Mouse (Mus musculus) liver, adult (tissue): Measurements from ENCODE around the gene Stard3.

ENCODE experiments used
- GATA4 ChIP-seq: IDR thresholded peaks from 2 replicates; pipeline ENCODE4 v1.6.1; 2014; ENCODE audit warnings: mild to moderate bottlenecking, low read length; ENCODE audit not compliant: insufficient replicate concordance

The Stard3 gene

DNA sequence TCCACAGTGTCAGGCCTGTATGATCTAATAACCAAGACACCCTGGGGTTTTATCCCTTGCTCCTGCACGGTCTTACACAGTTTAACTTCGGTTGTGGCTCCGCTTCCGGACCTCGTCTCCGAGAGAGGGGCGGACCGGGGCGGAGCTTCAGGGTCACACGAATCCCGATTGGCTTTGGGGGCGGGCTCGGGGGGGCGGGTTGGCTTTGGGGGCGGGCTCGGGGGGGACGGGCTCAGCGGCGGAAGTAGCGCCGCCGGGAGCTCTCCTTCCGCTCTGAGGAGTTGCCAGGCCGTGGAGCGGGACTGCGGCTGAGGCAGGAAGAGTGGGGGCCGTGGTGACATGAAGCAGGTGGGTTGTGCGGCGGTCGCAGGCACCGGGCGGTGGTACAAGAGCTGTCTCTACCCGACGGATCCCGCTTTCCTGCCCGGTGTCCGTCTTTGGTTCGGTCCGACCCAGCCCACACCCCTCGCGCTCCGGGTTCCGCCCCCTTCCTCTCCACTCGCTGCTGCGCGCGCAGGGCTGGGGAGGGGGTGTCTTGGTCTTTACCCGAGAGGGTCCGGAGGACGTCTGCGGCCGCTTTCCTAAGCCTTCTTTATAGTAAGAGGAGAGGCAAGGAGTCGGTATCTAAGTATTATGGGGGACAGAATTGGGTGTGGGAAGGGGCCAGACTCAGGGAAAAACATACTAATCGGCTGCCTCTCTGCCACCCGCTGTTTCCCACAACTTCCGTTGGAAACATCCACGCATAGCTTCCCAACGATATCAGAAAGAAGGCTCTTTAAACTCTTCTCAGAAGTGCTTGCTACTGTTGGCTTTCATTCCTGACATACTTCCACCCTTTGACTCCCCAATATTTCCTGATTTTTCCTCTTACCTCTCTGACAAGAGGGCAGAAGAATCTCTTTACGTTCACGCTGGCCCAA, at the start of gene Stard3:
TSS of gene Stard3 (plus strand) at position 208 of the 923 bp plus-strand sequence.
- no peak; the same call in 1 of the 2 replicates for TF ChIP-seq GATA4

DNA sequence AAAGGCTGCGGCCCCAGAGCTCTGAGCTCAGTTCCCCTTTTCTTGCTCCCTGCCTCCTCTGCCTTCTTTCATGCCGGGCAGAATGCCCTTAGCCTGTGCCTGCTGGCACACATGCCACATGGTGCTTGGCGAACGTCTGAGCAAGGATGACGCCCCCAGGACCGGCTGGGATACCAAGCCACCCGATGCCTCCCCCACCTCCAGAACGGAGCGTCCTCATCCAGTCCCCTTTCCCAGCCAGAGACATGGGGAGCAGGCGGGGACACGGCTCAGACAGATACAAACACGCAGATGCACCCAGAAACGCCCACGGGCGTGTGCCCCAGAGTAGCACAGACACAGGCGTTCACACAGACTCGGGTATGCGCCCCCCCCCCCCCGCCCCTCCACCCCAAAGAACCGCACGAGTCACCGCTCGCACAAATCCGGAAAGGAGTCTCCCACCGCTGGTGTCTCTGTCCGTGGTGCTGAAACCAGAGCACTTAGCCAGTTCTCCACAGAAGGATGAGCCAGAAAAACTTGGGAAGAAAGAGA, 44.3 kb upstream of the Stard3 start:
- TF ChIP-seq GATA4: no peak

- no peak for TF ChIP-seq GATA4
Measured at GRCm38 (mm10) chr11:98317479-98317878, 40.7 kb upstream of the Stard3 start.

DNA sequence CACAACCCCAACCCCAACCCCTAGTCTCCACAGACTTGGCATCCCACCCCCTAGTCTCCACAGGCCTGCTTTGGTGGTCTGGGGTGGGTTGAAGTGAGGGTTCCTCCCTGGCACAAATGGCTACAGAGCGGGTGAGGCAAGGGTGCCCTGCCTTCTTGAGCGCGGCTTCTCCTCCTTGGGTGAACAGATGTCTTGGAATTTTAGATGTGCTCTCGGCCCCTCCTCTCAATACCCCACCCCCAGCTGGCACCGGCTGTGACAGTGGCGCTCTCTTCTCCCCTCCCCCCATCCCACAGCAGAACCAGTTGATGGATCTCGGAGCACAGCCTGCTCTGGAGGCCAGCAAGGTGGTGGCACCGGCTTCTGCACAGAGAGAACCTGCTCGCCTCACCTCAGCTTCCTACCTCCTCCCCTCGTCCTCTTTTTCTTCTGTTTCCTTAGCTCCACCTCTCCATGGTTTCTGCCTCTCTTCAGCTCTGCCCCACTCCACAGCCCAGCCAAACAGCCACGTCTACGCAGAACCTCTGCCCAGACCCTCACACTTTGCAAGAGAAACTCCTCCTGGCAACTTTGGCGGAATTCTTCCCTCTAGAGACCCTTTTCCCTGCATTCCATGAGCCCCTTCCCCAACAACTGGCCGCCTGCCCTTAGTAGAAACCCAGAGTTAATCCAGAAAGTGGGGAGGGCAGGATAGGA, 39.6 kb upstream of the Stard3 start:
- TF ChIP-seq GATA4: no peak

- no peak for TF ChIP-seq GATA4
Measured at GRCm38 (mm10) chr11:98319120-98319519, 39.0 kb upstream of the Stard3 start.

- no peak for TF ChIP-seq GATA4
Measured at GRCm38 (mm10) chr11:98319544-98319943, 38.6 kb upstream of the Stard3 start.

DNA sequence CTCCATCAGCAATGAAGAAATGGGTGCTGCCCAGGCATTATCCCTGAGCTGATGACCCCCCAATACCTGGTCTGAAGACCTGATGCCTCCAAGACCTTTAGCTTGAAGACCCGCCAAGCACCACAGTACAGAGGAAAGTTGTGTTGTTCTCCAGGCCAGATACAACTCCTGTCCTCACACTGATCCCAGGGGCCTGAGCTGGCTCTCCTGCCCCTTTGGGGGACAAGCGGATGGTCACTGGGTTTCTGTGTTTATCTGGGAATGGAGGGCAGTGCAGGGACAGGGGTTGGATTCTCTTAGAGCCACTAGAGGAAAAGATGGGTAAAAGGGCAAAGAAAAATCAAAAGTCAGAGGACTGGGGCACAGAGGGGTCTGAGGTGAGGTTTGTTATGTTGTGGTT, 38.2 kb upstream of the Stard3 start:
- TF ChIP-seq GATA4: no peak

DNA sequence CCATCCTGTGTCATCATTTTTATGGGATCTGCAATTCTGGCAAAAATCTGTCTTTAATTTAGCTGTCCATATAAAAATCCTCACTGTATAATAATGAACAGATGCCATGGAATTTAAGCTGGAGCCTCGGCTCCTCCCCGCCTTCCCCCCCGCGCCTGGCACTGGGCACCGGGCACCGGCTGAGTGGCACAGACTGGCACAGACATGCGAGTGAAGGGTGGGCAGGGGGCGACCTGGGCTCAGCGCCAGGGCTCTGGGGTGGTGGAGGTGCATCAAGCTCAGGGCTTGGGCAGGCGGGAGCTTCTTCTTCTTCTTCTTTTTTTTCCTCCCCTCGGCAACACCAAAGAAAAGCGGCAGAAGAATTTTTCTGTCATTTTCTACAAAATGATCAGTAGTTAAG, 37.8 kb upstream of the Stard3 start:
- TF ChIP-seq GATA4: no peak

- TF ChIP-seq GATA4: no peak
Measured at GRCm38 (mm10) chr11:98320806-98321676, 37.1 kb upstream of the Stard3 start.

- TF ChIP-seq GATA4: no peak
Measured at GRCm38 (mm10) chr11:98321677-98322003, 36.5 kb upstream of the Stard3 start.

- TF ChIP-seq GATA4: no peak
Measured at GRCm38 (mm10) chr11:98322159-98322558, 36.0 kb upstream of the Stard3 start.

GRCm38 (mm10) chr11:98323136-98323866, 34.9 kb upstream of the Stard3 start:
- TF ChIP-seq GATA4: no peak

DNA sequence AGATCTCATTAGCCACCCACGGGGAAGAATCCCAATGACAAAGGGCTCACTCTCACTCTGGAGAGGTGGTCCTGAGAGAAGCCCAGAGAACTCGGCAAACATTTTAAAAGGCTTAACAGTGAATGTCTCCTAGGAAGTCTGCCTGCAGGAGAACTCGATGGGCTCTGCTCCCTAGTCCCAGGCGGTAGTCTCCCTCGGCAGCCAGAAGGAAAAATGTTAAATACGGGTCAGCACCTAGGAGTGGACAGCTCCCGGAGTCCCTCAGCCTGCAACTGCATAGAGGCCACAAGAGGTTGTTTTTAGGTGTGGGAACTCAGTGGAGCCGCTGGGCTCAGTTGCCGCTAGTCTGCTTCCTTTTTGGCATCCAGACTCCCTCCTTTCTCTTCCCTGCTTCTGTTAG, 34.2 kb upstream of the Stard3 start:
- no peak for TF ChIP-seq GATA4

DNA sequence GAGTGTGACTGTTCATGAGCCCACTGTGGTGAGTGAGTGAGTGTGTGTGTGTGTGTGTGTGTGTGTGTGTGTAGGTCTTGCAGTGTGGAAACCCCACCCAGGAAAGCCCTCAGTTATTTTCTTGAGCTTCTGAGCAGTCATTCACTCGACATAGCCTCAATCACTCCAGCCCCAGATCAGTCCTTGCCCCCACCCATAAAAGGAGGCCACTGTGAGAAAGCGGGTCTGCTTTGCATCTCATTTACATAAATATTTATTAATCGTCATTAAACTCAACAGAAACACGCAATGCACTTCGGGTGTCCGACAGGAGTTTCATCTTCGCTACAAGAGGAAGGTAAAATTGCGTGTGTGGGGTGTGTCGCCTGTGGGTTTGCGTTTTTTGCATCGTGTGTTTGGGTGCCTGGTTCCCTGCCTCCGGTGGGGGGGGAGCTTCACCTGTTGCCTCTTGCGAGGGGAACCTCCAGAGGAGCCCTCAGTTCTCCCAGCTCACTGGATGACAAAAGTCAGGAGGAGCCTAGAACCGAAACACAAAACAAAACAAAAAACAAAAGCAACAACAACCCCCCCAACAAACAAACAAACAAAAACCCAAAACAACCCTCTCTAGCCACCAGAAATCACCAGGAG, 32.9 kb upstream of the Stard3 start:
- TF ChIP-seq GATA4: no peak
